Mouse (Mus musculus) c-Kit-positive CD71-positive TER-119-negative erythroid progenitor cells, embryonic 14.5 days (primary cell): ENCODE measurements around the gene Map1s.

Source experiments
- DNase-seq: peaks from one replicate; pipeline ENCODE4 v3.0.0-alpha.2; 2013; ENCODE audit warnings: low read depth

Map1s gene

DNA sequence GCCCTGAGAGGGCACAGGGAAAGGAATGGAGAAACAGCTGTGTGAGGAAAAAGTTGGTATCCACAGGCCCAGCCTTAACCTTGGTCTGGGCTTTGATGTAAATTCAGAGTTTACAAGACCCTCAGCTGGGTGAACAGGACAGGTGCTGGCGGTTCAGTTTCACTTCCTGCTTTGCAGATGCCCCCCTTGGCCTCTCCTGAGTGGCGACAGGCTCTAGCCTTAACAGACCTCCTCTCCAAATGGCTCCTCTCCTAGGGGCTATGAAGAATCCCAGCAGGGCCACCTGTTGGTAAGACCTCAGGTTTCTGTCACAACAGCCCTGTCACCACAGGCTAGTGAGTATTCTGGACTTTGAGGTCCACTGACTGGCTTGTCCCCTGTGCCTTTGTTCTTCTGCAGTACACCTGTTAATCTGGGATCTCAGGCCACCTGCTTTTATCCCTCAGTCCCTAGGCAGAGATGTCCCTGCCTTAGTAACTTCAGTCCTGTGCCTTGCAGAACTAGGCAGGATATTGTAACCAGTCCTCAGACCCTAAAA lies 7.0 kb upstream of the Map1s start:
- no peak for DNase-seq

DNA sequence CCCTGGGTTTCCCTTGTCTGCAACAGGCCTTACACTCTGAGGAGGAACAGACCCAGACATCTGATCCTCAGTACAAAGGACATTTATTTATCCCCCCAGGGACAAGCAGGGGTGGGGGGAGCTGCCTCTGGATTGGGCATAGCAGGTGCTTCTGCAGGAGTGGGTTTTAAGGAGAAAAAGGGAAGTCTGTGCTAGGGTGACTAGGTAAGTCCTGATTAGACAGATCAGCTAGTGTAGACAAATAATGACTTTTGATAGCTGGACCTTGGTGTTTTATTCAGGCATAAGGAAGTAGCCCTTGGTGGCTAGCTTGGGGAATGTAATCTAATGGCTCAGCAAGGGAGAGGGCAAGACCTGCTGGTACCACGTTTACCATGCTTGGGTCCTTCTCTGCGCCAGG lies 6.5 kb upstream of the Map1s start:
- DNase-seq, result no peak

DNA sequence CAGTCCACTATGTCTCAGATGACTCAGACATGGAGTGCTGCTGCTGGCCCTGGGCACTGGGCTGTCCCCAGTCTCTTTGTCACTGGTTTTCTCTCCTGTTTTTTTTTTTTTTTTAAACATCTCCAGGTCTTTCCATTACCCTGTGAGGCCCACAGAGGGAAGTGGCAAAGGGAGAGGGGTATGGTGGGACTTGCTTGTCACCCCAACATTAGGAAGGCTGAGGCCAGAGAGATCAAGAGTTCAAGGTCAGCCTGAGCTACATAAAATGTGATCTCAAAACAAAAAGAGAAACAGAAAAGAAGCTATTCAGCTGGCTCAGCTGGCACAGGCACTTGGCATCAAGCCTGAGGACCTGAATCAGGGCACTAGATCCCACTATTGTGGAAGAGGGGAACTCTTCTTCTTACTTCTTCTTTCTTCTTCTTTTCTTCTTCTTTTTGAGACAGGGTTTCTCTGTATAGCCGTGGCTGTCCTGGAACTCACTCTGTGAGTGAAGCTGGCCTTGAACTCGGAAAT lies 4.8 kb upstream of the Map1s start:
- DNase-seq, result no peak

DNA sequence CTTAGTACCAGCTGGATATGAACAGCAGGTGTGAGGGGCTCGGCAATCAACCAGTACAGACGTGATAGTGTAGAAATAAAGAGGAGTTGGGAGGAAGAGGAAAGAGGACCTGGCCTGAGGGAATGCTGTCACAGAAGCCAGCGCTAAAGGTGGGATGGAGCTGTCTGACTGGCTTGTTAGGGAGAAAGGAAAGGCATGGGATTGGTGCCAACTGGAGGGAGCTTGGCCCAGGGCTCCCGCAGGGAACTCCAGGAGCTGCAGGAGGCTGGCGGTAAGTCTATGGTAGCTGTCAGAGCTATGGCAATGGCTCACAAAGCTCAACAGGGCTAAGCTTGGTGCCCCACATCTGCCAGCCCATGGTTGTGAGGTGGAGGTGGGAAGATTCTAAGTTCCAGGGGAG lies 3.5 kb upstream of the Map1s start:
- no peak for DNase-seq

DNA sequence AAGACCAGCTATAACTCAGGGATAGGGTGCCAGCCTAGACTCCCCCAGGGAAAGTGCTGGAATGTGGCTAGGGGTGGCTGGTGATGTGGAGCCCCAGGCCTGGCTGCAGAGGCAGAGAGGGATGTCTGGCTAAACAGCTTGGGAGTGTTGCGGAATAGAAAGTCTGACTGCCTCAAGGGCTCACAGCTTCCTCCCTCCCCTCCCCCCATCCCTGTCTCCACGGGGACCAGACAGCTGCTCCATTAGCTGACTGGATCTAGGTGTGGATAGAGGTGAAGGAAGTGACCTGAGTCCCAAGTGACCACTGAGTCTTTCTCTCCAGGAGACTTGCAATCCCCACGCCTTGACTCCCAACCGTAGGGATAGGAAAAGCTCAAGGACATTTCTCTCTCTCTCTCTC lies 2.6 kb upstream of the Map1s start:
- DNase-seq, result no peak

DNA sequence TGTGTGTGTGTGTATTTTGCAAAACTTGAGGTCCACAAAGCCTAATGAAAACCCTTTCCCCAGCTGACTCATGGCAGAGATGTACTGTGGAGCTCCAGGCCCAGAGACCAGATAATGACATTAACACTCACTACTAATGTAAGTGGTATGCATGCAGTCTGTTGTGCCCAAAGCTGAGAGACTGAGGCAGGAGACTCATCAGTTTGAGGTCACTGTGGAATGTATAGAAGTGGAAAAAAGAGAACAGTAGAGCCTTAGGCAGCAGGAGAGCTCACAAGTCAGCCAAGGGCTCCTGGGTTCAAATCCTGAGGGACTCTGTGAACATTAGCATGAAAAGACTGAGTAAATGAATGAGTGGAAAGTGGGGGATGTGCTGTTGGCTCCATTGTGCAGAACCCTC lies 2.1 kb upstream of the Map1s start:
- DNase-seq, result no peak

DNA sequence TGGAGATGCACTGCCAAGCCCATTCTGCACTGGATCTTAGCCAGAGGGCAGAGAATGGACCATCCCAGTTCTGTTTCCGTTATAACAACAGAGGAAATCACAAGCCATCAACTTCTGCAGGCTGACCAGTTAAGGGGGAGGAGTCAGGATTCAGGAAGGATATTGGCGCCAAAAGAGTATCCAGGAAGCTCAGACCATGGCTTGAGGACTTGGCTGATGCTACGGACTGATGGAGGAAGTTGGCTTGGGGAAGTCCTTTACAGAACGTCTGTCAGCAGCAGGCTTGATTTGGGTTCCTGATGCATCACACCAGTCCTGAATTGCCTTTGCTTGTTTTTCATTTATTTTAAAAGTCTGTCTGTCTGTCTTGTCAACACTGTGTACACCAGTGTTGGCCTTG lies 1.2 kb upstream of the Map1s start:
- no peak for DNase-seq

DNA sequence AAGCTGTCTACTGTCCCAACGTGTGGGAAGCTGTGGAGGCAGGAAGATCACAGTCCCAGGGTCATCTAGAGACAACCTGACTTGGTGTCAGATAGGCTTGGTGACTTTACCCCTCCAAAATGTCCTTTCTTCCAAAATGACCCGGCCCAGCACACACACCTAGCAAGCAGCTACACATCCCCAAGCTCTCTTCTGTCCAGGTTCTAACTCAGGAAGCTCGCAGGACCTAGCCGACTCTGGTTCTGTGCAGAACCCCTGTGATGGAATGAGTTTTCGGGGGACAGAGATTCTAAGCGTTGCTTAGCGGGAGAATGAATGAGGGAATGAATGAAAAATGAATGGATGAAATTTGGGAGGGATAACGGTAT lies 285 bp upstream of the Map1s start:
- DNase-seq, result no peak

DNA sequence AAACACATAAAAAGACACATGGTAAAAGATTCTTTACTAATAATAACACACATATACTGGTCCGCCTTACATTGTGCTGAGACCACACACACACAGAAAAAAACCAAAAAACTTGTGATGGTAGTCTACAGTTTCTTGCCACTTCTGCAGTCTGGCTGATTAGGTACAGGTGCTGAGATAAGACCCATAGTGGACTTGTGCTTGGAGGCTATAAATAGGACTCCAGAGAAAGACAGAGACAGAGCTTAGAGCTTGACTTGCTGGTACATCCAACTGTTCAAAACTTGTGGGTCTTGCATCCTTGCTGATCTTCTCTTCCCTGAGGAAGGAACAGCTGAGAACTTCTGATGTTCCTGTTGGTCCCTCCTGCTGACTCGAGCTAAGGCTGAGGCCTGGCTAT lies 1.8 kb downstream of the Map1s start:
- no peak for DNase-seq

DNA sequence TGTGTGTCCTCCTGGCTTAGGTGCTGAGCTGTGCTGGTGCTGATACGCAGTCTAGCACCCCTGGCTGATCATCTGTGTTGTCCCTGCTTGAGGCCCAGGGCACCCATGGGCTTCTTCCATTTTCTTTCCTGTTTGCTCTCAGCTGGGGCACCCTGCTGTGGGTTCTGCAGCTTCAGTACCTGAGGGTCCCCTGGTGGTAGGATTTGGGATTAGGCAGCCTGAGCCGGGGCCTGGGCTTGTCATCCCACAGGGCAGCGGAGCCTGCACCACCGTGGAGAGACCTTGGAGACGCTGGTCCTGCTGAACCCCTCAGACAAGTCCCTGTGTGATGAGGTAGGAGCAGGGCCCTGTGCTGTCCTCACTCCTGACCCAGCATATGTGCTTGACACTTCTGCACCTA lies 5.9 kb downstream of the Map1s start:
- DNase-seq, result no peak

DNA sequence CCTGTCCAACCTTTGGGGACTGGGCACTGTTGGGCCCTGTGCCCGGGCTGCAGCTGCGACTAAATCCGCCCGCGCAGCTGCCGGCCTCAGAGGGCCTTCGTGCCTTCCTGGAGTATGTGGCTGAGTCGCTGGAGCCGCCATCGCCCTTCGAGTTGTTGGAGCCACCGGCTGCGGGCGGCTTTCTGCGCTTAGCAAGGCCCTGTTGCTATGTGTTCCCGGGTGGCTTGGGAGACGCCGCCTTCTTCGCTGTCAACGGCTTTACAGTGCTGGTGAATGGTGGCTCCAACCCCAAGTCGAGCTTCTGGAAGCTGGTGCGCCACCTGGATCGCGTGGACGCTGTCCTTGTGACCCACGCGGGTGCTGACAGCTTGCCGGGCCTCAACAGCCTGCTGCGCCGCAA lies 7.2 kb downstream of the Map1s start:
- no peak for DNase-seq

DNA sequence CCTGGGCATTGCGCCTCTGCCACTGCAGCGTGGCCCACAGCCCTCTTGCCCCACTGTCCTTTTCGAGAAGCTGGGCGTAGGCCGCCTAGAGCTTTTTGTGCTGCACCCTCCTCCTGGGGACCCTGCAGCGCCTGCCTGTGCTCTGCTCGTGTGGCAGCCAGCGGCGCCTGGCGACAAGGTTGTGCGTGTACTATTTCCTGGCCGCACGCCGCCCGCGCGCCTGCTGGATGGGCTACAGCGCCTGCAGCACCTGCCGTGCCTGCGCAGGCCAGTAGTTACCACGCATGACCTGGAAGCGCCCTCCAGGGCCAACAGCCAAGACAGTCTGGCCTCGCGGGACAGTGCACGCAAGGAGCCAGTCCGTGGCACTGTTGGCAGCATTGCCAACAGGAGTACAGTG lies 7.8 kb downstream of the Map1s start:
- DNase-seq, result no peak

DNA sequence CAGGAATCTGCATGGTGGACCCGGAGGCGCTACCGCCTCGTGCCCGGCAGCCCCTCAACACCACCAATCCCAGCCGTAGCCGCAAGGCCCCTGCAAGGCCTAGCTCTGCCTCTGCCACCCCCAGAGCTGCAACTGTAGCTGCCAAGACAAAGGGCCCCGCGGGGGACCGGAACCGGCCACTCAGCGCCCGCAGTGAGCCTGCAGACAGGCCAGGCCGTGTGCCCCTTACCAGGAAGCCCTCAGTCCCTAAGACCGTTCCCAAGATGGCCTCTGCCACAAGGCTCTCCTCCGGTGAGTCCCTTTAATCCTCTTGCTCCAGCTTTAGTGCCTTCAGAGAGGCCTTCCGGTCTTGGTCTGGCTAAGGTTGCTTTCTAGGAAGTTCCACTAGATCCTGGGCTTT lies 9.0 kb downstream of the Map1s start:
- no peak for DNase-seq

DNA sequence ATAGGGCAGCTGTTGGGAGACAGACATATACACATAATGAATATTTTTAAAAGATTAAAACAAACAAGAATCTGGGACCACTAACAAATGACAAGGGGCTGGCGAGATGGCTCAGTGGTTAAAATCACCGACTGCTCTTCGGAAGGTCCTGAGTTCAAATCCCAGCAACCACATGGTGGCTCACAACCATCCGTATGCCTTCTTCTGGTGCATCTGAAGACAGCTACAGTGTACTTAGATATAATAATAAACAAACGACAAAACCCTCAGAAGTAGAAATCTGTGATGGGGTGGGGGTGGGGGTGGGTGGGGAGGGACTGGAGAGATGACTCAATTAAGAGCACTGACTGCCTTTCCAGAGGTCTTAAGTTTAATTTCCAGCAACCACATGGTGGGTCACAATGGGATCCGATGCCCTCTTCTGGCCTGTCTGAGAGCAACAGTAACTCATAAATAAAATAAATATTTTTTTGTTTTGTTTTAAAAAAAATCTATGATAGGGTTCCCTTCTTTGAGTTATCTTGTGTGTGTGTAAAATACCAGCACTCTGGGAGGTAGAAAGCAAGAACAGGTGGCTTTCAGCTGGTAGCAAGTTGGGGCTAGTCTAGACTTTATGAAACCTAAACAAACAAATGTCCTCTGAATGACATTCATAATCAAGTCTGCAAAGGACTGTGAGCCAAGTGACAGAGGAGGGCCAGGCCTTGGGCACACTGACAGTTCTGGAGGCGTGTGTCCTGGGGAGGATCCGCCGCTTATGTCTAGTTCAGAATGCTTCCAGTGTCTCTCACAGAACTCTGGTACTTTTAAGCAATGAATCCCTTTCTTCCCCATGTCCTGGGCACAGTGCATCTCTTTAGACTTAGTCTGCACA lies 14.6 kb downstream of the Map1s start:
- no peak for DNase-seq

DNA sequence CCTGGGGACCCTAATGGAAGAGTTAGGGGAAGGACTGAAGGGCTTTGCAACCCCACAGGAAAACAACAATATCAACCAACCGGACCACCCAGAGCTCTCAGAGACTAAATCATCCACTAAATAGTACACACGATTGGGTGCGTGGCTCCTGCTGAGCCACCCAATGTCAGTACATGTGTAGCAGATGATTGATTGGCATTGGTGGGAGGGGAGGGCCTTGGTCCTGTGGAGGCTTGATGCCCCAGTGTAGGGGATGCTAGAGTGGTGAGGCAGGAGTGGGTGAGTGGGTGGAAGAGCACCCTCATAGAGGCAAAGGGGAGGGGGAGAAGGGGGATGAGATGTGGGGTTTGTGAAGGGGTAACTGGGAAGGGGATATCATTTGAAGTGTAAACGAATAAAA lies 18.4 kb downstream of the Map1s start:
- DNase-seq, result no peak

DNA sequence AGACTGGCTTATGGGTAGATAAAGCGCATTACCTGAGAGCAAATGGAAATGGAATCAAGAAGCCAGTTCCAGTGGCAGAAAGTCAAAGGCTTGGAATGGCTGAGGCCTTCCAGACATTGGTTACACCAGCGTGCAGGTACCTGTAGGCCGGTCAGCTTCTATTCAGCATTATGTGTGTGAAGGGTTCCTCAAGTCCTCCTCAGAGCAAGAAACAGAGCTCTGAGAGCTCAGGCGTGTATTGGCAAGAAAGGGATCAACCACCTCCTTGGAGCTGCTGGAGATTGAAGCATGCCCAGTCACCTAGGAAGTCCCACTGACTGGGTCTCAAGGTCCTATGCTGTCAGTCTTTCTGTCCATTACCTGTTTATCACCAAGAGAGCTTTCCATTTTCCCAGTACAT lies 20.0 kb downstream of the Map1s start:
- DNase-seq, result no peak

DNA sequence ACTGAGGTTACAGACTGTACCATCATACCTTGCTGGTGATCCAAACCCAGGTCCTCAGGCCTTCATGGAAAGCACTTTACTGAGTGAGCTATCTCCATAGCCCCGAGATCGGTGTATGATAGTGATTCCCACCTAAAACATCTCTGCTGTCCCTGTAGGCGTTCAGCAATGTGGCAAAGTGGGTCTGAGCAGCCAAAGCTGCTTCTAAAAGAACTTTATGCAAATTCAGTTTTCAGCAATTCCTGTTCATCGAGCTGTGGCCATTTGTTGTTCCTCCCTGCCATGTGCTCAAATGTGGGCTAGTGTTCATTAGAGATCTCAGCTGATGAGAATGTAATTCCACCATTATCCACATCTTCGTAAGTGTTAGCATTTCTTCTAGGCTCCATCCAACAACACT lies 20.7 kb downstream of the Map1s start:
- no peak for DNase-seq

DNA sequence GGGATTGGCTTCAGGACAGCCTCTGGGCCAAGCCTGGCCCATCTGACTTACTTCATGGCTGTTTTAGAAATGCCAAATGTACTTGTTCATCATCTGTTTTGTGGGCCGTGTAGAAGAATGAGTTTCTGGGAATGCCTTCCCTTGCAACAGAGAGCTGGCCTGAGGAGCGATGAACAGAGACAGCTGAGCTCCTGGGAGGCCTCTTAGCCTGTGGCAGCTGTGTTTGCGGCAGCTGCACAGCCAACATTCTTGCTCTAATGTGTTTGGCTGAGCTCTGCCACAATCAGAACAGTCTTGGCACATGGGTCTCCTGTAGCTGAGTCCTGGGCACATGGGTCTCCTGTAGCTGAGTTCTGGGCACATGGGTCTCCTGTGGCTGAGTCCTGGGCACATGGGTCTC lies 22.4 kb downstream of the Map1s start:
- DNase-seq, result no peak

DNA sequence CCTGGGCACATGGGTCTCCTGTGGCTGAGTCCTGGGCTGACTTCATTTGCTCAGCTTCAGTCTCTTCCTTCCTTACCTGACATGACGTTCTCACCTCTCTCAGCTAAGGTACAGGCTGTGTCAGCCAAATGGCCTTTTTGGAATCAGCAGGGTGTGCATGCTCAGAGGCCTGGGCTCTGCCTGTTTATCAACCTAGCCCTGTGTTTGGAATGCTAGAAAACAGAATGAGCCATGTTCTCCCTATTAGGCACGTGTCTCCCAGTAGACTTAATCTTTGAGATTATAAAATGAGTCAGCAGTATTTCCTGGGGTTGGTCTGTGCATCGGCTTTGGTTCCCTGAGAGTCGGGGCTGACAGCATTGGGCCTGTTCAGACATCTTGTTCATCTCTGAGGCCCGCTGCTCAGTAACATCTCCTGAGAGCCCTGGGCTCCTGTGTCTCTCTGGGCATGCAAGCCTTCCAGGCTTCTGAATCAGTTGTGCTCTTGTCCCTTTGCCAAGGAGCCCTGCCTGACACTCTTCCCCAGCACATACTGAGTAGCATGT lies 23.1 kb downstream of the Map1s start:
- no peak for DNase-seq

DNA sequence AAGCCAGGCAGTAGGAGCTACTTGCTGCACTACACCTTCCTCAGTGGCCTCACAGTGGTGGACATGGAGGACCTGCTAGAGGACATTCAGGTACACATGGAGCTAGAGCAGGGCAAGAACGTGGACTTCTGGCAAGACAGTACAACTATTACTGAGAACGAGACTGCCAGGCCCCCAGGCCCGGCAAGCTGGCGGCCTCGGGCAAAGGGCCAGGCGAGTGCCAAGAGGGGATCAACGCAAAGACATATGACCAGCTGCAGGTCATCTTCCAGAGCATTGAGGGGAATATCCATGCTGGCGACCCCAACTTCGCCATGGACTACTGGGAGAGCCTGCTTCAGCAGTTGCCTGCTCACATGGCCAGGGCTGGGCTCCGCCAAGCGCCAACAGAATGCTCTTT lies 26.0 kb downstream of the Map1s start:
- no peak for DNase-seq

DNA sequence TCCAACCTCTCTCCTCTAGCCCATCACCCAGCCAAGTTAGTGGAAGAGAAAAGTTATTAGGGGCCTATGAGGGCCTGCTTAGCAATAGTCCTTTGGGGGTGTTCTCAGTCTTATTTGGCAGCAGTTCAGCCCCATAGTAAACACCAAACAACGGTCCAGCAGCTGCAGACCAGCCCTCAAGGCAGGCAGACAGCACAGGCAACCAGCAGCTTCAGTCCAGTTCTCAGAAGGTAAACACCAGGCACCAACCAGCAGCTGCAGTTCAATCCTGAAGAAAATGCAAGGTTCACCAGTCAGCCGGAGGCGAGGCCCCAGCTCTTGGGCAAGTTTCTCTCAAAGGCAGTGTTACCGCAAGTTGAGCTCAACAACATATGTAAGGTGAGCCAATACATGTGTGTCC lies 27.3 kb downstream of the Map1s start:
- DNase-seq, result no peak

DNA sequence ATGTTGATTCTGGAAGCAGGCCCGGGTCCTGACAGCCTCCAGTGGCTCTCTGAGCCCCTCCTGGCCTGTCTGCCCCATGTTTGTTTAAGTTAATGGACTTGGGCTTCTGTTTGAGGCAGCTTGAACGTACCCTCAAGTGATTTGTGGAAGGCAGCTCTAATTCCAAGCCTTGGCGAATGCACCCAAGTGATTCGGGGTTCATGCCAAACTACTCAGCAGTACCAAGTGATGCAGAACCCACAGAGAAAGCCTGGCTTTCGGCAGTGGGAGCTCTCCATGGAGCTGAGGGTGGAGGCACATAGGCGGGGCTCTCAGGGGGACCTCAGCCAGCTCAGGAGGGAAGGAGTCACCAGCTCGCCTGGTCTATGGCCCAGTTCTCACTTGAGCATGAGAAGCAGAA lies 29.1 kb downstream of the Map1s start:
- DNase-seq, result no peak

DNA sequence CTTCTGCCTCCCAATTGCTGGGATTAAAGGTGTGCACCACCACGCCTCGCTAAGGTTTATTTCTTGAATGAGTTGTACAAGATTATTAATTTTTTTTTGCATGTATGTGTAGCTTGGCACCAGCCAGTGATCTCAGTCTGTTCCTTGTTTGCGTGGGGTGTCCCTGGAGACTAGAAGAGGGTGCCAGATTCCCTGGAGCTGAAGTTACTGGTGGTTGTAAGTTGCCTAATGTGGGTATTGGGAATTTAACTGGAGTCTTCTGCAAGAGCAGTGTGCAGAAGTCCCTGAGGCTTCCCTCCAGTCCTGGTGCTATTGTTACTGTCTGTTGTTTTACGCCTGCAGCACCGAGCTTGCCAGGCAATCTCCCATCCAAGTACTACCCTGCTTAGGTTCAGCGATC lies 31.5 kb downstream of the Map1s start:
- no peak for DNase-seq

DNA sequence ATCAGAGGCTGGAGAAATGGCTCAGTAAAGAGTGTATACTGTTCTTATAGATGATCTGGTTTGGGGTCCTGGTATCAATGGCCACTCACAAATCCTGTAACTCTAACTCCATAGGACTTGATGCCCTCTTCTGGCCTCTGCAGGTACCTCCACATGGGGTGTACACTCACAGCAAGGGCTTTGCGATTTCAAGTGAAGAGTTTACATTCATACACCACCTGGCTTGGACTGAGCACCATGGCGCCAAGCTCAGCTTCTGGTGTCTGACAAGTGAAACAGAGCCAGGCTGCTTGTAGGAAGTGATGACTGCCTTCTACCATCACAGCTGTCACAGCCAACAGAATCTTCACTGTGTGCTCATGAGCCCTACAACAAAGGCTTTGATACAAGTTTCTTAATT lies 35.7 kb downstream of the Map1s start:
- no peak for DNase-seq
